Mouse (Mus musculus) spleen, postnatal 36 days (tissue): Measurements from ENCODE around the gene Ndufb3.
"Not testable (repeated sequence)": the region's sequence is repeated elsewhere in the genome, so short reads cannot be mapped to it uniquely, and the experiment has no call there.

Experiments used
- DNase-seq, 2 experiments: peaks; one replicate each; pipeline ENCODE4 v3.0.0; 2022; ENCODE audit warnings: low spot score in 2 of 2, mixed read lengths in 1 of 2

The Ndufb3 gene

DNA sequence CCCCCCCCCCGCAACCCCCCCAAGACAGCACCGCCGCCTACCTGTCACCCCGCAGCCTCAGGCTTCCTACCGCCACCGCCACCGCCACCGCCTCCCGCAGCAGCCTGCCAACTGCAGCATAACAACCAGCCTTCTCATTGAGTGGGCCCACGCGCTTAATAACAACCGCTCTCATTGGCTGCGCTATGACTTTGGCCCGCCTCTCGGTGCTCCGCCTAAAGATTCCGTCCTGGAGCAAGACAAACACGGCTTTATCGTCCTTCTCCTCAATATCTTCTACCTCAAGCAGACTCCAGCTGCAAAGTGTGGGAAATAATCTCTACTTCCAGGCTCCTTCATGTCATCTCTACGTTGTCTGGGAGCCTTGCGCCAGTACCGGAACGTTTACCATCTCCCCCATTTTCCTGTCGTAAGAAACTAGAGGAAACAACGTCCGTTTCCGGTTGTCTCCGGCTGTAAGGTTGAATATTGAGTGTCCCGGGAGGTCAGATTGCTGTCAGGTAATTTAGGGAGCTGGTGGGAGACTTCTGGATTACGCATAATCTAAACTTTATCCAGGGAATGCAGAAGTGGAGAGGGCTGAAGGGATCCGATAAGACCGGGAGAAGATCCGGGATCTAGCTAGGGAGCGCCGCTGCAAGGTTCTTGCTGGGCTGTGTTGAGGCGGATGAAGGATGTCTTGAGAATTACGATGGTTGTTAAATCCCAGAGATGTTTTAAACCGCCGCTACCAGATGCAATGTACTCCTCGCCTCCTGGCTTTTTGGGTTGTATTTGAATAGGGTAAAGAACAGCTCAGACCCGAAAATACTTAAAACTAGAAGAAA, at the start of gene Ndufb3, which contains the start of gene Fam126b:
Ndufb3 (plus strand) TSS at position 214 of the 827 bp plus-strand sequence.
Fam126b (minus strand) TSS at position 153 of the 827 bp plus-strand sequence.
- DNase-seq, result peak; percentile 82 to 84

GRCm38 (mm10) chr1:58541386-58541785, 44.8 kb upstream of the Ndufb3 start:
- no peak for DNase-seq

- DNase-seq, result not testable (repeated sequence)
These were observed 25.8 kb upstream of the Ndufb3 start for GRCm38 (mm10) chr1:58560370-58560769.

GRCm38 (mm10) chr1:58562455-58562854, 23.7 kb upstream of the Ndufb3 start:
- peak; percentile 31 to 42 for DNase-seq

GRCm38 (mm10) chr1:58564981-58565380, 21.2 kb upstream of the Ndufb3 start:
- no peak for DNase-seq

- no peak for DNase-seq
These were observed 19.6 kb upstream of the Ndufb3 start for GRCm38 (mm10) chr1:58566621-58567020.

- no peak for DNase-seq
These were observed 17.6 kb upstream of the Ndufb3 start for GRCm38 (mm10) chr1:58568456-58569130.

GRCm38 (mm10) chr1:58570437-58570836, 15.7 kb upstream of the Ndufb3 start:
- no peak for DNase-seq

DNA sequence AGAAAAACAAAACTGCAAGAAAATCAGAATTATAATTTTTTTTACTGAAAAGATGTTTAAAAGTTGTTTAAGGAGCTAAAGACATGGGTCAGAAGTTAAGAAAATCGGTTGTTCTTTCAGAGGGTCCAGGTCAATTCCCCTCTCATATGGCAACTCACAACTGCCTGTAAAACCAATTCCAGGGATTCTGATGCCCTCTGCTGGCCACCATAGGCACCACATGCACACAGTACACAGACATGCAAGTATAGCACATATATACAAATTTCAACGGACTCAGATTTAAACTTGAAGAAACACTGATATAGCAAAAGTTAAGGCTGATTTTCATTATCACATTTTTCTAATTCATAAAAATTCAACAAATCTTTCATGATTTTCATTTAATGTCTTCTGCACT, 7.0 kb upstream of the Ndufb3 start:
- peak; percentile 2 to 8 for DNase-seq

DNA sequence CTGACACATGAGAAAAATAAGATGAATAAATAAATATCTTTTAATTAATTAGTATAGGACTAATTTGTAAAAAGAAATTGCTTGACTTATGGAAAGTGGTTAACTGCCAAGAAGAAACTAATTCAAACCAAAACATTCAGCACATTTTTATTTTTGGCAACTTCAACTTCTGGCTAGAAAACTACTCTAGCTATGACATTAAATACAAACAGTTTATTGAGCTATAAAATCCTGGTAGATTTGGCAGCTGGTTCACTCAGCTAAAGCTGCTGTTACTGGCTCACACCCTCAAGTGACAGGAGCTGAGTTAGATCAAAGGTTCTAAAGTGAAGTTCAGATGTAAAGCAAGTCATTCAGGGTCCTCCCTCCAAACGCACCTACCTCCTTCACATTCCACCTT, 3.6 kb upstream of the Ndufb3 start:
- no peak for DNase-seq

- DNase-seq, result no peak
These were observed 1.9 kb upstream of the Ndufb3 start for GRCm38 (mm10) chr1:58584271-58584670.

DNA sequence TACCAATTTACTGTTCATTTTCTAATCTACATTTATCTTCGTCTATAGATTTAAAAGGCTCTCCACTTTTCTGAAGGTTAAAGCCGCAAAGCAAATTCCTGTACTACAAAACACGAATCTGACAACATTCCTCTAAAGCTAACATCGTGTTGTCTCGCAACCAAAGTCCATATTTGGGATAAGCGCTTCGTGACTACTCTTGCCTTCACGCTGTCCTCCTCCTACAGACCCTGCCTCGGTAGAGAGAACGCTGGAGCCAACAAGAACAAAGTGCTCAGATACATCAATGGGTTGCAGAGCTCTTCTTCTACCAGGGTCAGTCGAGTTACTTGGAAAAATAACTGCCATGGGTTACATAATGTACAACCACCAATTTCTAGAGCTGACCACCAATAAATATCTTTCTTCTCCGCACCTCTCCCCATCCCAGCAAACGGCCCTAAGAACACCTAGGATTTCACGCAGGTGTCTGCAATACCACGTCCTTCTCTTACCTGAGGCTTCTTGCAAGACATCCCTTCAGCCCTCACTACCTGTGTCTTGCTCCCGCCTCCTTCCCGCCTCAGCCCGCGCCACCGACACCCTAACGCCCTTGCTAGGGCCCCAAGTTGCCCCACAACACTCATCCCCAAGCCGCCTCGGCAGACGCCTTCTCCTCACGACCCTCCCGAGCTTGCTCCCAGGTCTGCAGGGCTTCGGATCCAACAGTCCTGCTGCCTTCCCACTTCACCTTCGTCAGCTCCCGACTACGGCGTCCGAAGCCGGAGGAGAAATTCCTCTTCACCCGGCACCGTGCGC, 612 bp upstream of the Ndufb3 start:
- no peak for DNase-seq

- DNase-seq, result no peak
These were observed 1.3 kb downstream of the Ndufb3 start for GRCm38 (mm10) chr1:58587491-58587890.

- DNase-seq, result no peak
These were observed 16.5 kb downstream of the Ndufb3 start for GRCm38 (mm10) chr1:58602681-58603080.

DNA sequence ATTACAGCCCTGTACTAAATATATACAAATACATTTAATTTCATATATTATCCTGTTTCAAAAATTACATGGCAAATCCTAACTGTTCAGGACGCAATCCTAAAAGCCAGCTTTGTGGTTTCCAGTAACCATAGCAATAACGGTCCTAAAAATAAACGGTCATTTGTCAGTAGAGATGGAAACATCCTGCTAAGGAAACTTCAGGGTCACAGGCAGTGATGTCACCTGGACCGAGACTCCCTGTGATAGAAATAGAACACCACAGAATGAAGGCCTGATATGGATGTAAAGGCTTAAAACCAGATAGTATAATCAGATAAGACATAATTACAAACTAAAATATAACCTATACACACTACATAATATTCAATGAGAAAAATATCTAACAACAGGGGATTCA, 17.6 kb downstream of the Ndufb3 start:
- no peak for DNase-seq

GRCm38 (mm10) chr1:58609591-58609990, 23.4 kb downstream of the Ndufb3 start:
- not testable (repeated sequence) for DNase-seq

GRCm38 (mm10) chr1:58610166-58610565, 24.0 kb downstream of the Ndufb3 start:
- DNase-seq, result no peak

GRCm38 (mm10) chr1:58610611-58611010, 24.4 kb downstream of the Ndufb3 start:
- DNase-seq, result no peak

- DNase-seq, result peak; percentile 15 to 36
These were observed 27.6 kb downstream of the Ndufb3 start for GRCm38 (mm10) chr1:58613786-58614185.

GRCm38 (mm10) chr1:58614424-58614823, 28.2 kb downstream of the Ndufb3 start:
- DNase-seq, result no peak

GRCm38 (mm10) chr1:58615146-58615545, 29.0 kb downstream of the Ndufb3 start:
- DNase-seq, result no peak

GRCm38 (mm10) chr1:58616176-58616575, 30.0 kb downstream of the Ndufb3 start:
- DNase-seq, result no peak
